Mouse (Mus musculus): ENCODE measurements around the gene Galk1.

DNA sequence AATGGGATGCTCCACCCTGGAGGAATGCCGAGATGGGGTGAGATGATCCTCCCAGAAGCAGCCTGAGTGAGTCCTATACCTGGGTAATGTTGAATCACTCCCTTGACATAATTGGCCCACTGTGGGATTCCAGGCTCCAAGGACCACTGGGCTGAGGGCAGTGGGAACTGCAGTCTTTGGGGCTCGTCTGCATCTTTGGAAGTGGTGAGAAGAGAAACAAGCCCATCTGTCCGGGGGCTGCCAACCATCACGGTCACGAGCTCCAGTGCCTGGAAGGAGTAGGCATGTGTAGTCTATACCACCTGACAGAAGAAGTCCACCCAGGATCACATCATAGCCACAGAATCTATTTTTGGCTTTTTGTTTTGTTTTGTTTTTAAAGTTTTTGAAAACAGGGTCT is 1.6 kb downstream of the Galk1 start:
- TF ChIP-seq POLR2A (IDR thresholded peaks at IDR 0.05; ENCODE audit: control insufficient read depth, extremely low read depth, insufficient read depth, low read length, poor library complexity): no peak
- no peak for TF ChIP-seq CTCF (IDR thresholded peaks at IDR 0.05; ENCODE audit: borderline replicate concordance, control insufficient read depth, extremely low read depth, insufficient read depth, low read length, poor library complexity)

All from thymus, adult 2 months (tissue).